Mouse (Mus musculus) G1E (cell line): ENCODE measurements around the gene Dcst2.

ENCODE experiments used
- CTCF ChIP-seq: IDR thresholded peaks from 2 replicates; pipeline ENCODE4 v1.5.1; 2012; ENCODE audit warnings: low read depth, low read length, inconsistent platforms, mixed read lengths
- GATA1 ChIP-seq: IDR thresholded peaks from 2 replicates; pipeline ENCODE4 v1.6.1; 2012; ENCODE audit warnings: borderline replicate concordance, low read length, inconsistent platforms, mixed read lengths
- GATA2 ChIP-seq: IDR thresholded peaks from 2 replicates; pipeline ENCODE4 v1.6.1; 2012; ENCODE audit warnings: low read depth, low read length, inconsistent platforms, borderline replicate concordance
- TAL1 ChIP-seq: conservative IDR thresholded peaks from 2 replicates; pipeline ENCODE4 v1.6.1; 2012; ENCODE audit warnings: low read depth, low read length, inconsistent platforms, mixed read lengths

GRCm38 (mm10) chr3:89393605-89394004, 31.8 kb downstream of the Dcst2 start:
- TF ChIP-seq CTCF (no peak), TAL1 (no peak), GATA1 (no peak), GATA2 (no peak)
